Mouse (Mus musculus) hindbrain, embryonic 10.5 days (tissue): Measurements from ENCODE around the gene Zmiz2. TPM values are rescaled to one million over a fixed set of nuclear protein-coding genes. Genes with fewer than 3 reads are reported as not detected.
"Not testable (repeated sequence)": the region's sequence is repeated elsewhere in the genome, so short reads cannot be mapped to it uniquely, and the experiment has no call there.

Experiments
- DNase-seq: peaks from one replicate; pipeline ENCODE4 v3.0.0-alpha.2; 2017; ENCODE audit warnings: low spot score
- H3K27ac ChIP-seq: fragments of 300-500 bp; sonication (generic); 2 replicates; pipeline ENCODE4 v1.5.1; 2016; ENCODE audit warnings: mild to moderate bottlenecking, moderate library complexity
- H3K27me3 ChIP-seq: fragments of 300-500 bp; sonication (generic); 2 replicates; pipeline ENCODE4 v1.6.1; 2016; ENCODE audit warnings: mild to moderate bottlenecking; ENCODE audit not compliant: poor library complexity, insufficient read depth, severe bottlenecking
- H3K36me3 ChIP-seq: fragments of 300-500 bp; sonication (generic); 2 replicates; pipeline ENCODE4 v1.6.1; 2016; ENCODE audit warnings: mild to moderate bottlenecking, moderate library complexity
- H3K4me1 ChIP-seq: fragments of 300-500 bp; sonication (generic); replicated peaks from 2 replicates; pipeline ENCODE4 v1.6.1; 2016; ENCODE audit warnings: mild to moderate bottlenecking
- H3K4me3 ChIP-seq: fragments of 300-500 bp; sonication (generic); 2 replicates; pipeline ENCODE4 v1.5.1; 2016; ENCODE audit warnings: mild to moderate bottlenecking, moderate library complexity
- H3K9me3 ChIP-seq: fragments of 300-500 bp; sonication (generic); 2 replicates; pipeline ENCODE4 v1.6.1; 2016; ENCODE audit warnings: mild to moderate bottlenecking, moderate library complexity
- WGBS: fragments of 180-500 bp; shearing (Covaris S2); methylation state at CpG from one replicate; pipeline ENCODE4 v1.1.7; 2016; 5-methylcytosine and 5-hydroxymethylcytosine counted together
- polyA plus RNA-seq: library from polyadenylated mRNA; unstranded; fragments of >200 nt; fragmentation: Nextera tagmentation; extraction: Ambion mirVana; gene quantifications from 2 replicates; pipeline ENCODE4 v1.2.1, GENCODE M21; 2016

Gene Zmiz2
- polyA plus RNA-seq, 1 experiment from 2014 or later, result 19.0 TPM

DNA sequence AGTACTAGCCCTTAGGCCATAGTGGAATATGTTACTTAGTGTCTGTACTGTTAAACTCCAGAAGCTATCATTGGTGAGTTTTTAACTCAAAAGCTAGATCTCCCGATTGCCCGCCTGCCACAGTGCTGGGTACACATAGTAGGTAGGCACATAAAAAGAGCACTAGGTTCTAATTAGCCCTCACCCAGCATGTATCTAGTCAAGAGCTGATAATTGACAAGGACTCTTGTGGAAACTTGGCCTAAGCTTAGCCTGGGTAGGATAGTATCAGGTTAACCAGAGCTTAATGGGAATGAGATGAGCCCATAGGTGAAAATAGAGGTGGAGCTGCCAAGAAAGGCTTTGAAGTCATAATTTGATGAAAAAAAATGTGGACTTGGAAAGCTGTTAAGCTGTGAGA, 28.2 kb downstream of the Zmiz2 start:
- WGBS, result 49% methylated on average over 2 of the region's 2 CpGs
- H3K27ac ChIP-seq, result peak overlapping the region; percentile 99; the same call in 1 of the 2 replicates
- DNase-seq, result no peak
- H3K27me3 ChIP-seq, result no peaks in the 10 kb centered on the region
- H3K4me1 ChIP-seq, result peaks cover 29% of the 10 kb centered on the region
- H3K9me3 ChIP-seq, result no peaks in the 10 kb centered on the region
- peak overlapping the region; percentile 98 for H3K4me3 ChIP-seq
- H3K36me3 ChIP-seq, result peaks cover 54% of the 10 kb centered on the region

DNA sequence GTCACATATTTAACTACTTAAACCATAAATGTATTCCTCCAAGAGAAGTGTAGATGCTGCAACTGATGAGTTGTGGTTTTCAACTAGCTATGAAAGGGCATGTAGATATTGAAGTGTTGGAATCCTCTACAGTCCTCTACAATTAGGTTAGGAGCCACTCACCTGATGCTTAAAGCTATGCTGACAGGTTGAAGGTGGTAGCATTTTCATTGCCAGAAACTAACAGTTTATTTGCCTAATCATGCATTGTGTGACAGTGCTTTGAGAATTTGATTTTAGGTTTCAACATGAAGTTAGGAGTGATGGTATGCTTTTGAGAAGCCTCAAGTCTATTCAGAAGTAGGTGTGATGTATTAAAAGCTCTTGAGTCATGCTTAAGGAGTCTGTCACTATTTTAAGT, 28.6 kb downstream of the Zmiz2 start:
- Histone ChIP-seq H3K36me3 (peaks cover 58% of the 10 kb centered on the region), H3K27ac (no peak overlapping the region)

DNA sequence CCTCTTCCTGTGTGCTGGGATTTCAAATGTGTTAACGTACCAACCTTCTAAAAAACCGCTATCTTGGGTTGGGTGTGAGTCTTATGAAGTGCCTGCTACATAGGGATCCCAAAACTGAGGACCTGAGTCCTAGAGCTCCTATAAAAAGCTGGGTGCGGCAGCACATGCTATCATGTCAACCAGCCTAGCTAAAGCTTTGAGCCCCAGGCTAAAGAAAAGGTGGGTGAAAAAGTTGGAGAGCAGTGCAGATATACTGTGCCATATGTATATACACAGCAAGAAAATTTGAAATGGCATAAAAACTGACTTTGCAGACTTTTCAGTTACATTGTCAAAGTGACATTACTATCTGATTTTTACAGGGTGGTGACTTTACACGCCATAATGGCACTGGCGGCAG, 29.9 kb downstream of the Zmiz2 start:
- DNase-seq, result no peak
- Histone ChIP-seq H3K9me3 (no peaks in the 10 kb centered on the region), H3K4me1 (peaks cover 29% of the 10 kb centered on the region), H3K36me3 (peaks cover 71% of the 10 kb centered on the region), H3K27me3 (no peaks in the 10 kb centered on the region), H3K27ac (no peak overlapping the region), H3K4me3 (peak overlapping the region; percentile 98)
- WGBS, result 89% methylated on average over 5 of the region's 5 CpGs

More for the DNA sequence above, 28.6 kb downstream of the Zmiz2 start:
- Histone ChIP-seq H3K27me3 (no peaks in the 10 kb centered on the region), H3K4me1 (peaks cover 29% of the 10 kb centered on the region), H3K9me3 (no peaks in the 10 kb centered on the region), H3K4me3 (peak overlapping the region; percentile 98)
- DNase-seq, result no peak

- WGBS, result 74% methylated on average over 4 of the region's 4 CpGs
- DNase-seq, H3K9me3 ChIP-seq, H3K4me3 ChIP-seq, H3K27me3 ChIP-seq, H3K27ac ChIP-seq: not testable (repeated sequence)
- H3K4me1 ChIP-seq, result peaks cover 29% of the 10 kb centered on the region
- peaks cover 75% of the 10 kb centered on the region for H3K36me3 ChIP-seq
These were observed 30.3 kb downstream of the Zmiz2 start for GRCm38 (mm10) chr11:6419156-6419555.

DNA sequence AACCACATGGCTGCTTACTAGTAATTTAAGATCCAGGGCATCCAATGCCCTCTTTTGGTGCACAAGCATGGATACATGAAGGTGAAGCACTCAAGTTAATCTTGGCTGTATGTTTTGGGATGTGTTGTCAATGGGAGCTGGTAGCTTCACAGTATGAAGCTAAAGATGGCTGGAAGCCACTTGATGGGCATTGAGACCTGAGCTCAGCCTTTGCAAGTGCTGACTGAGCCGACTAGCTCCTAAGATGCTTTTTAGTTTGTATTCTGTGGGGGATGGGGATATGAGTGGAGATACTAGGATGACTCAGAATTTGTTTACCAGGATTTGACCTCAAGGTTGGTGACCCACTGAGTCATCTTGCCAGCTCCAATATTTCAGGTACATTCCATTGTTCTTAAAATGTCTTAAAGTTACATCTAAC, 31.4 kb downstream of the Zmiz2 start:
- Histone ChIP-seq H3K36me3 (peaks cover 85% of the 10 kb centered on the region), H3K27ac (no peak overlapping the region), H3K4me1 (peaks cover 19% of the 10 kb centered on the region), H3K4me3 (no peak overlapping the region), H3K27me3 (no peaks in the 10 kb centered on the region), H3K9me3 (no peaks in the 10 kb centered on the region)
- DNase-seq, result no peak
- WGBS, result 30% methylated on average over 1 of the region's 1 CpGs

- H3K4me1 ChIP-seq, result peaks cover 17% of the 10 kb centered on the region
- H3K4me3 ChIP-seq, result no peak overlapping the region
- peaks cover 88% of the 10 kb centered on the region for H3K36me3 ChIP-seq
- DNase-seq, result no peak
- H3K9me3 ChIP-seq, result no peaks in the 10 kb centered on the region
- no peaks in the 10 kb centered on the region for H3K27me3 ChIP-seq
- 76% methylated on average over 2 of the region's 2 CpGs for WGBS
- no peak overlapping the region for H3K27ac ChIP-seq
These were observed 32.0 kb downstream of the Zmiz2 start for GRCm38 (mm10) chr11:6420722-6421350.

GRCm38 (mm10) chr11:6430186-6430585, 41.3 kb downstream of the Zmiz2 start:
- Histone ChIP-seq H3K4me1 (no peaks in the 10 kb centered on the region), H3K27ac (no peak overlapping the region), H3K36me3 (peaks cover 98% of the 10 kb centered on the region), H3K27me3 (no peaks in the 10 kb centered on the region), H3K4me3 (no peak overlapping the region), H3K9me3 (no peaks in the 10 kb centered on the region)
- DNase-seq, result no peak
- 93% methylated on average over 7 of the region's 7 CpGs for WGBS

GRCm38 (mm10) chr11:6436442-6436841, 47.6 kb downstream of the Zmiz2 start:
- 68% methylated on average over 8 of the region's 8 CpGs for WGBS
- H3K36me3 ChIP-seq, result peaks cover 96% of the 10 kb centered on the region
- no peaks in the 10 kb centered on the region for H3K27me3 ChIP-seq
- no peak overlapping the region for H3K27ac ChIP-seq
- H3K9me3 ChIP-seq, result no peaks in the 10 kb centered on the region
- H3K4me3 ChIP-seq, result no peak overlapping the region
- no peaks in the 10 kb centered on the region for H3K4me1 ChIP-seq
- peak; percentile 42 for DNase-seq

DNA sequence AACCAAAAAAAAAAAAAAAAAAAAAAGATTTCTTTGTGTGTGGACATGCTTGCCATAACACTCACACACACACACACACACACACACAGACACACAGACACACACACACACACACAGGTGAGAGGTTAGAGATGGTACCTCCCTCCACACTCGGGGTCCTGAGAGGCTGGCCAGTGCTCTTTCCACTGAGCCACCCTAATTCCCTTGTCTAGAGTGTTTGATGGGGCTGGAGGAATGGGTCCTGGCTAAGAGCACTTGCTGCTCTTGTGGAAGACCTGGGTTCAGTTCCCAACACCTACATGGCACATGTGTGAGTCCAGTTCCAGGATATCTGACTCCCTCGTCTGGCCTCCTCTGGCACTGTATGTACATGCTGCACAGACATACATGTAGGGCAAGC, 48.8 kb downstream of the Zmiz2 start:
- DNase-seq, result no peak
- peaks cover 90% of the 10 kb centered on the region for H3K36me3 ChIP-seq

GRCm38 (mm10) chr11:6440171-6440570, 51.3 kb downstream of the Zmiz2 start:
- 94% methylated on average over 4 of the region's 4 CpGs for WGBS
- Histone ChIP-seq H3K27ac (no peak overlapping the region), H3K4me1 (peaks cover 10% of the 10 kb centered on the region), H3K27me3 (no peaks in the 10 kb centered on the region), H3K36me3 (peaks cover 65% of the 10 kb centered on the region), H3K4me3 (no peak overlapping the region), H3K9me3 (no peaks in the 10 kb centered on the region)
- no peak for DNase-seq

More for the DNA sequence above, 48.8 kb downstream of the Zmiz2 start:
- Histone ChIP-seq H3K4me3 (no peak overlapping the region), H3K27me3 (no peaks in the 10 kb centered on the region), H3K4me1 (peaks cover 3% of the 10 kb centered on the region; the same call in 1 of the 2 replicates), H3K27ac (no peak overlapping the region), H3K9me3 (no peaks in the 10 kb centered on the region)
- 93% methylated on average over 2 of the region's 2 CpGs for WGBS

GRCm38 (mm10) chr11:6442566-6442965, 53.7 kb downstream of the Zmiz2 start:
- Histone ChIP-seq H3K4me3 (no peak overlapping the region), H3K9me3 (no peaks in the 10 kb centered on the region), H3K4me1 (peaks cover 10% of the 10 kb centered on the region), H3K27ac (no peak overlapping the region), H3K27me3 (no peaks in the 10 kb centered on the region), H3K36me3 (peaks cover 41% of the 10 kb centered on the region)
- 96% methylated on average over 4 of the region's 4 CpGs for WGBS
- DNase-seq, result no peak

- Histone ChIP-seq H3K4me1 (peaks cover 10% of the 10 kb centered on the region), H3K4me3 (peak overlapping the region; percentile 85), H3K27me3 (no peaks in the 10 kb centered on the region), H3K27ac (peak overlapping the region; percentile 99), H3K36me3 (peaks cover 36% of the 10 kb centered on the region), H3K9me3 (no peaks in the 10 kb centered on the region)
- 69% methylated on average over 4 of the region's 4 CpGs for WGBS
- DNase-seq, result no peak
These were observed 54.2 kb downstream of the Zmiz2 start for GRCm38 (mm10) chr11:6443102-6443501.

GRCm38 (mm10) chr11:6443727-6444076, 54.8 kb downstream of the Zmiz2 start:
- no peaks in the 10 kb centered on the region for H3K9me3 ChIP-seq
- WGBS, result under 1% methylated on average over 10 of the region's 10 CpGs
- peak overlapping the region; percentile 99 for H3K27ac ChIP-seq
- no peaks in the 10 kb centered on the region for H3K27me3 ChIP-seq
- peaks cover 30% of the 10 kb centered on the region for H3K36me3 ChIP-seq
- DNase-seq, result no peak
- H3K4me1 ChIP-seq, result peaks cover 10% of the 10 kb centered on the region
- peak overlapping the region; percentile 85 for H3K4me3 ChIP-seq
